Mouse (Mus musculus) cerebellum, postnatal 25 days (tissue): ENCODE measurements around the gene Slc44a3.
A peak's percentile ranks its signal among the peaks of the same experiment; 100 is the strongest.

Experiments
- DNase-seq, 2 experiments: peaks; one replicate each; pipeline ENCODE4 v3.0.0; 2021; ENCODE audit warnings: mixed read lengths in 2 of 2

Slc44a3 gene

GRCm38 (mm10) chr3:121532176-121532575 is at the start of gene Slc44a3:
TSS of gene Slc44a3 (minus strand) at chr3:121532404.
- peak; percentile 14 to 49 for DNase-seq

GRCm38 (mm10) chr3:121579880-121580549 is 47.8 kb upstream of the Slc44a3 start:
- DNase-seq, result no peak

DNA sequence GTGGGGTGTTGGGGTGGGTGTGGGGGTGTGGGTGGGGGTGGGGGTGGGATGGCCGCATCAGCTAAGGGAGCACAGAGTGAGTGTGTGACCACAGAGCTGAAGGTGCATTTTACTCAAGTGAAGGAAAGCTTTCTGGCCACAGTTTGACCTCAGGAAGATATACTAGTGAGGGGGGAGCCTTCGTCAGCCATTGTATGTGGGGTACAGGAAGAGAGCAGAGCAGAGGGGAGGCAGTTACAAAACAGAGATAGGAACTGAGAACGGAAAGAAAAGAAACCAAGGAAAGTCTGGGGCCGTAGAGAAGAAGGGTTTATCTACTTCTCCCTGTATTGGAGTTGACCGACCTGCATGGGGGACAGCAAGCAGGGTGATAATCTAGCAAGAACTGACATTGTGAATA is 47.2 kb upstream of the Slc44a3 start:
- no peak for DNase-seq

DNA sequence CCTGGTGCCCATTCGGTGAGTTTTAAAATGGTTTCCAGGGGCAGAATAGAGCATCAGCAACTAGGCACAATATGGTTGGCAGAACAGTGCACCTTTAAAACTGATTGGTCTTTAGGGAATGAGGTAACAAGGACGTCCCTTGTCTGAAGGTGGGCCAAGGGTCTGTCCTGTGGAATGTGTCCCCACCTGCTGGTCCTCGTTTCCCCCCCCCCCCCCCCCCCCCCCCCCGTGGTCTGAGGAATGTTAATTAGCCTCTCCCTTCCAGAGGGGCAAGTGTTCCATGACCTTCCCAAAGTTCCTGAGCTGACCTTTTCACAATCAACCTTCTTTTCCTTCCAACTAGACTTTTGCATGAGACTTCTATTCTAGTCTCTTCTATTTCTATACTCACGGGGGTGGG is 46.5 kb upstream of the Slc44a3 start:
- no peak for DNase-seq

DNA sequence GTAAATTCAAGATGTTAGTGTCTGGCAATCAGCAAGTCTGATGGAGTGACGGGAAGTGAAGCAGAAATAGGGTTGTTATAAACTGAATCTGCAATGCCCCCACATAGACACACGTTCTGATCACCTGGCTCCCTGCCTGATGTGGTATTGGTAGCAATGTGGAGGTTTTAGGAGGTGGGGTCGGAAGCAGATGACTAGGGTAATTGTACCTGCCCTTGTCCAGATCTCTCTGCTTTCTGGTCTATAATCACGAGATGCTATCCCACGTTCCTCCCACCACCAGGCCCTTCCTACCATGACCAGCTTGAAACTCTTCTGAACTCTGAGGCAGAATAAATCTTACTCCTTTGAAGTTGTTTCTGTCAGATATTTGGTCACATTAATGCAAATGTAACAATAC is 45.4 kb upstream of the Slc44a3 start:
- DNase-seq, result no peak

DNA sequence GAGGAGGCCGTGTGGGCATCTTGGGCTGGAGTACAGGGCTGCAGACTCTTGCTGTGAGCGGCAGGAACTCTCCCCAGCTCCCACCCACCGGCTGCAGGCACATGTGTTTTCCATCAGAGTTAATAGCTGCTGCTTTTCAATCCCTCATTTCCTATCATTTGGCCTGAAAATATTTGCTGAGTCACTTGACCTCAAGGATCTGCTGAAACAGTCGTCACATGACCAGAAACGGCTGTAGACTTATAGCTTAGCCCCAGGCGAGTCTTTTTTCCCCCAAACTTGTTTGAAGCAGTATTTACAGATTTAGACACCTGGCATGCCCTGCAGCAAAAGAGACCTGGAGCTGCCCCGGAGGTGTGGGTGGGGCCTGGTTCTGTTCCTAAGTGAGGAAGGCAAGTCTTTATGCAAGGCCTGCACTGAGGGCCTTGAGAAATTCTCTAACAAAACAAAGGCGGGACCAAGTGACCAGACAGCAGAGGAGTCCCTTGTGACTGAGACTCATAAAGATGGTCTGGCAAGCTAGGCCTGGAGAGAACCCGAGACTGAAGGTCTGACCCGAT is 44.9 kb upstream of the Slc44a3 start:
- DNase-seq, result no peak

DNA sequence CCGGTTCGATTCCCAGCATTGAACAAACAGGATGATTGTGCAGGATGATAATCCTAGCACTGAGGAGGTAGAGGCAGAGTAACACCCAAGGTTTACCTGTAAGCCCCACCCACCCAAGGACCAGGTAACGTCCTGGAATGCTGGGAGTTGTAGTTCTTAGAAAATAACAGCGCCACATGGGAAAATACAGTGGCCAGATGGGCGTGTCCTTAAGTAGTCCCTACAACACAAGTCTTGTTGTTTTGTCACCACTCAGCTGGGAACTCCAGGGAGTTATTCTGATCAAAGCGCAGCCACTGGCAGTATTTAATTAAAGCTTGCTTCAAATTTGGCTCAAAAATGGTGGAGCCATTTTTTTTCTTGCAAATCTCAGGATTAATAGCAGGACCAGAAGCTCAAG is 44.2 kb upstream of the Slc44a3 start:
- no peak for DNase-seq

DNA sequence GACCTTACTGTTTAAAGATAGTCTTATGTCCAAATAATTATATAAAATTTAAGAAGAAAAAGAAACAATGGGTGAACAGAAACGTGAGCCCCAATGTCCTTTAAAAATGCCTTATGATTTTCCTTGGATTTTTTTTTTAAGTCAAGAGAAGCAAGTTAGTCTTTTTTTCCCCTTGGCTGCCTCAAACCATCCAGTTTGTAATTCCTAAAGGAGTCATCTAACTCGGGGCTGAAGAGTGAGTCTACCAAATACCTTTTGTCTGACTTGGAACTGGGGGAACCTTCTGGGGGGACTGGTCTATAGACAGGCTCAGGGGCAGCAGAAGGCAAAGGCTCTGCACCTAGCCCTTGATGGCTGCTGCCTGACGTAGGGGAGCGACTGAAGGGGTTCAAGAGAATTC is 42.2 kb upstream of the Slc44a3 start:
- DNase-seq, result no peak

GRCm38 (mm10) chr3:121573858-121574257 is 41.7 kb upstream of the Slc44a3 start:
- no peak for DNase-seq

- no peak for DNase-seq
Observed at GRCm38 (mm10) chr3:121571491-121571890, 39.3 kb upstream of the Slc44a3 start.

DNA sequence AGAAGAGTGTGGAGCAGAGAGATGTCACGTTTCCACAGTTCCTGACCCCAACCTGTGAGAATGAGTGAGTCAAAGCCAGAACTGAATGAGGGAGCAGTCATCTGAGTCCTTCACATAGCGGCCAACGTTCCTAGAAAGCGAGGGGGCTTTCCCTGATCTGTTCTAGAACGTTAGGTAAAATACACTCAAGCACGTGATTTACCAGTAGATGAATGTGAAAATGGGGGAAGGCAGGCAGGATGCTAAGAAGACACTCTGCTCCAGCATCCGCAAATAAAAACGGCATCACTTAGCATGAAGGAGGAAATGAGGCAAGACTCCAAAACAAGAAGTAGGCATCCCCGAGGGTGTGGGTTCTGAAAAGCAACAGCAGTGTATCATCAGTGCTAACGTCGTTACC is 38.4 kb upstream of the Slc44a3 start:
- no peak for DNase-seq

DNA sequence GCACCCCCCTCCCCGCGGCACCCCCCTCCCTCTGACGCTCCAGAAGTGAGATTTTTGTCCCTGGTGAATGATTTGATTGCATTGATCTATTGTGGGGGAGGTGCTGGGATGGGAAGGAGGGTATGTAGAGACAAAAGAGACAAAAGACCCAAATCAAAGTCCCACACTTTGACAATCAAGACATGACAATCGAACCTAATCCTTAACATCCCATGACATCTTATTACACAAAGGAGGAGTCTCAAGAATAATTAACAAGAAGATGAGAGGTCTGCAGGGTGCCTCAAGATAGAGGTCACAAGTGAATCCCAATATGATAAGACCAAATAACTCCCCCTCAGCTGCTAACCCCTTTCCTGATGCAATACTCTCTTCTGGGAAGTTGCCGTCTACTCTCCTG is 37.6 kb upstream of the Slc44a3 start:
- no peak for DNase-seq

DNA sequence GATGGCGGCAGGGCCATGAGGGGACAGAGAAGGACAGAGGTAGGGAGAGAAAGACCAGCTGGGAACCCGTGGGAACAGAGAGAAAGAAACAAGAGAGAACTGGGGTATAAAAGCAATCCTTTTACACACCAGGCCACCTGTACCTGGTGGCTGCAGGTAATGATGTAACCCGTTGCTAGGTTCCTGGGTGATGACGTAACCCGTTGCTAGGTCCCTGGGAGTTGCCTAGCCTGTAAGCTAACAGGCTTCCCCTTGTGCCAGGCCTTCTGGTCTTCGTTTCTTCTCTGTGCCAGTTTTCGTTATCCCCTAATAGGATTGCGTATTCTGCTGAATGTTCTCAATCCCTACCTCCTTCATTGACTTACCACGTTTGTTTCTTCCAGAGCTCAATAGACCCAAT is 36.8 kb upstream of the Slc44a3 start:
- no peak for DNase-seq

GRCm38 (mm10) chr3:121567904-121568303 is 35.7 kb upstream of the Slc44a3 start:
- no peak for DNase-seq

DNA sequence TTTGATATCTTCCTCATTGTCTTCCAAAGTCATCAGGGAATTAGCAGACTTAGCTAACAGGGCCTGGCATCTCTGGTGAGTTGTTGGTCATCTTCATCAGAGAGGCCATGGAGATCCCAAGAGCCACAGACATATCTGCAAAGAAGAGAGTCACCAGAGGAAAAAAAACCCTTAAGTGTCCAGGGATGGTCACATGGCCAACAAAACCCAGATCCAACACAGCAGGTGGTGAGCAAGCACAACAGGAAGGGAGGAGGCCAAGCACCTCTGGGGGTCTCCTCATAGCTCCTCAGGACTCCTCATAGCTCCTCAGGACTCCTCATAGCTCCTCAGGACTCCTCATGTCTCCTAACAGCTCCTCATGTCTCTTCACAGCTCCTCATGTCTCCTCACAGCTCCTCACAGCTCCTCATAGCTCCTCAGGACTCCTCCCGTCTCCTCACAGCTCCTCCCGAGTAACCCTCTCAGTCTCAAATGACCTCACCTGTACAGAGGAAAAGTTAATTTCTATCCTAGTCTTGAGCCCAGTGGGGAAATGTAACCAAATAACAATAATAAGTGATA is 35.2 kb upstream of the Slc44a3 start:
- no peak for DNase-seq

DNA sequence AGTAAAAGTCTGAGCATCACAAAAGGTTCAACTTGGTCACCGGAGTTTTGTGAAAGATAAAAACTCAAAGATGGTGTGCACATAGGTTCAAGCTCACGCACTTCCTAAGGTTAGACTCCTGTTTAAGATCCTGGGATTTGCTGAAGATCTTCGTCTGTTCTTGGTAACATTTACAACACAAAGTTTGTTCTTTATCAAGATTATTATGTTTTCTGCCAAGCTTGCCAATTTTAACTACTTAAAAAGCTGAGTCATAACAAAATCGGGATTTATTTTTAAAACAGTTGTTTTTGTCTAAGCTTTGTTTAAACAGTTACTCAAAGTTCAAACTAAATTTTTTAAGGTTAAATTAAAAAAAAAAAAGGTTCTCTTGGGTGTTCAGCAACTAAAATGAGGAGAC is 34.7 kb upstream of the Slc44a3 start:
- DNase-seq, result no peak

DNA sequence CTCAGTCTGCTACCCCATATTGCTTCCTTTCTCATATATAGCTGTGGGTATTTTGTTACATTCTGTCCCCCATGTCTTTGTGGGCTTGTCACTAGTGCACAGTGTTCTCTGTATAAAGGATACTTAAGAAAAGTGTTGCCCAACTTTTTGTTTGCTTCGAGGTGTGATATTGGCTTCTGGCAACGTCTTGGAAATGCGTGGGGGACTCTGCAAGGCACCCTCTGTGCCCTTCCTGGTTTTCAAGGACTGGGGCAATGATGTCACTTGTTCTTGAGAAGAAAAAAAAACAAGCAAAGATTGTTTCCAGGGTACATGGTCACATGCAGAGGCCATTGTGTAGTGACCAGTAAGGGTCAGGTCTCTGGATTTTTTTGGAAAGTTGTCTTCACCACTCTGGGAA is 29.6 kb upstream of the Slc44a3 start:
- DNase-seq, result no peak

DNA sequence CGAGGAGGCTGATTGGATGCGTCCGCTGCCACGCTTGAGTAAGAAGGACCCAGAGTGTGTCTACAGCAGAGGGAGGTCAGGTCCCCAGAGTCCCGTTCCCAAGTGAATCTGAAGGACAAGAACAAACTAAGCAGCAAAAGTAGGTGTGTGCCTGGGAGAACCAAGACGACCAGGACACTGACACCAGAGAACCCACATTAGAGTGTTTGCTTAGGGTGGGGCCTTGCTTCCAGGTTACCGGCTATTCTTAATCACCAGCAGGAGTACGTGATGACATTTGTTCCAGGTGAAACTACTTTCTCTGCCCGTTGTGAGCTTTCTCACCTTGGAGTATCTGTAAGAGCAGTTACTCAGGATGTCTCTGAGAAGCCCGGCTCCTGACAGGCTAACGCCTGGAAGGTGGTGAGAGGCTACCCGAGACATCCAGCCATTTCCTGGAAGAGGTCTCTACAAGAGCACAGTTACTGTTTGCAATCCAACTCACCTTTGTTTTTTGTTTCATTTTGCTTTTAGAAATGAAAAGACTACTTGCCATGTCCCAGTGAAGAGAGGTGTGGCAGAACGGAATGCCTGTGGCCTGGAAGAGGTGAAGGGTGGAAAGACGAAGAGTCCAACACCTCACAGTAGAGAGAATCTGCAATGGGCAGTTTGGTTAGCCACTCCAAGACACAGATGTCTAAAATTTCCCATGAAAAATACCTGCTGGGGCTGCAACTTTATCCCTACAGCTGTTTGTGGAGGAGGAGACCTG is 28.1 kb upstream of the Slc44a3 start:
- no peak for DNase-seq

DNA sequence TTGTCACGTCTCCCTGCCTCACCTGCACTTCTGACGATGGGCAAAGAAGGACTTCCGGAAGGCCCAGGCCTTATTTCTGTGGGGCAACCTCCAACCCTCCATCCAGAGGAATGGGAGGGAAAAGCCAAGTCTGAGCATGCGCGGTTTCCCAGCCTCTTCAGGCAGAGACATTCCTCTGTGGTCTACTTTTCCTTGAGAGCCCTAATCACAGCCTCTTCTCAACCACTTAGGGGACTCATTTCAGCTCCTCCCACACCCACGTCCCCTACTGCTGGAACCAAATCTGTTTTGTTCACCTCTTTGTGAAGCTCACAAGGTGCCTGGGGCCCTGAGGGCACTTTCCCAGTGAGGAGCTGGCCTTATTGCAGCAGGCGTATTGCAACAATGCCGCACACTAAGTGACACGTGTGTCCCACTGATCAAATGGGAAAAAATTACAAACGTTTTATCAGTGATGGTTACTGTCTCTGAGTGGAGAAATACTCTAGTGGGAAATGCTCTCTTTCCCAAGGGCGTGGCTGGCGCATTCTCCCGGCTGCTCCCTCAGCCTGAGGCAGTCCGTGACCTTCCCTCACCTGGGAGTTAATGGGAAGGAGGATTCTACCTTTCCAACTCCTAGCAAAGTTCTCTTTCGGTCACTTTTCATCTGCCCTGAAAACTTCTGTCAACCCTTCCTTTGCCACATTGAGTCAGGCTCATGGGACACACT is 27.4 kb upstream of the Slc44a3 start:
- no peak for DNase-seq

- no peak for DNase-seq
Observed at GRCm38 (mm10) chr3:121558861-121559260, 26.7 kb upstream of the Slc44a3 start.

GRCm38 (mm10) chr3:121556304-121556703 is 24.1 kb upstream of the Slc44a3 start:
- DNase-seq, result no peak

DNA sequence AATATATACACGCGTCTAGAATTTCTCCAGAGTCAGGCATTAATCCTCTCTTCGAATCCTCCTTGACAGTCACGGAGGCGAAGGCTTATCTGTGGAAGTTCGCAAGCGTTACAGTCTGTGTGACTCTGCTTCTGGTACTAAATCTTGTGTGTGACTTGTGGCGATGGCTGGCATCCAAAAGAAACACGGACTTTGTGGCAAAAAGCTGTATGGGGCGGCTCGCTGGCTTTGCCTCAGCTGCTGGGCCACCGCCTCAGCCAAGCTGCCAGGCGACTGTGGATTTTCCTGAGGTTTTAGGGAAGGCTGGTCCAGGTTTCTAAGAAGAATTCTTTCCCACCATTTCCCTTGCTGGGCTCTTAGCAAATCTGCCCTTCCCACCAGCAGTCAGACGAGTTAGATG is 21.1 kb upstream of the Slc44a3 start:
- DNase-seq, result no peak

- no peak for DNase-seq
Observed at GRCm38 (mm10) chr3:121552723-121553122, 20.5 kb upstream of the Slc44a3 start.
